Mouse (Mus musculus) lung, postnatal 0 days (tissue): ENCODE data around the gene Selenos. TPM values are rescaled to one million over a fixed set of nuclear protein-coding genes. Genes with fewer than 3 reads are reported as not detected.

Experiments used
- ATAC-seq: fragments of 200-750 bp; cut with Nextera tagmentation; 2 replicates; pipeline ENCODE4 v1.8.0; 2017; ENCODE audit warnings: moderate library complexity
- DNase-seq: peaks from one replicate; pipeline ENCODE4 v3.0.0-alpha.2; 2016; ENCODE audit warnings: low spot score
- H3K27ac ChIP-seq: fragments of 300-500 bp; sonication (generic); 2 replicates; pipeline ENCODE4 v1.5.1; 2014; ENCODE audit warnings: antibody characterized with exemption, mild to moderate bottlenecking, low read length, mixed read lengths
- H3K27me3 ChIP-seq: fragments of 300-500 bp; sonication (generic); replicated peaks from 2 replicates; pipeline ENCODE4 v1.6.1; 2014; ENCODE audit warnings: low read length, mixed read lengths; ENCODE audit not compliant: insufficient read depth
- H3K36me3 ChIP-seq: fragments of 300-500 bp; sonication (generic); 2 replicates; pipeline ENCODE4 v1.6.1; 2014; ENCODE audit warnings: low read length, mixed read lengths; ENCODE audit not compliant: insufficient read depth
- H3K4me1 ChIP-seq: fragments of 300-500 bp; sonication (generic); 2 replicates; pipeline ENCODE4 v1.6.1; 2014; ENCODE audit warnings: antibody characterized with exemption, low read depth, low read length, mixed read lengths; ENCODE audit not compliant: insufficient read depth
- H3K4me2 ChIP-seq: fragments of 300-500 bp; sonication (generic); replicated peaks from 2 replicates; pipeline ENCODE4 v1.6.1; 2014; ENCODE audit warnings: low read depth, mild to moderate bottlenecking, low read length, moderate library complexity, mixed read lengths
- H3K4me3 ChIP-seq: fragments of 300-500 bp; sonication (generic); 2 replicates; pipeline ENCODE4 v1.5.1; 2014; ENCODE audit warnings: low read depth, low read length
- H3K9ac ChIP-seq: fragments of 300-500 bp; sonication (generic); replicated peaks from 2 replicates; pipeline ENCODE4 v1.6.1; 2014; ENCODE audit warnings: low read depth, mild to moderate bottlenecking
- H3K9me3 ChIP-seq: fragments of 300-500 bp; sonication (generic); 2 replicates; pipeline ENCODE4 v1.6.1; 2016; ENCODE audit warnings: low read length, mixed read lengths
- CTCF ChIP-seq: IDR thresholded peaks from 2 replicates; pipeline ENCODE4 v1.5.1; 2016; ENCODE audit warnings: antibody characterized with exemption, mild to moderate bottlenecking
- EP300 ChIP-seq: IDR thresholded peaks from 2 replicates; pipeline ENCODE4 v1.6.1; 2016; ENCODE audit warnings: antibody characterized with exemption, mild to moderate bottlenecking, control low read depth
- WGBS: fragments of 180-500 bp; shearing (Covaris S2); extraction: QIAGEN DNeasy Blood & Tissue Kit; methylation state at CpG from one replicate; pipeline ENCODE4 v1.1.7; 2014; 5-methylcytosine and 5-hydroxymethylcytosine counted together
- polyA plus RNA-seq: library from polyadenylated mRNA; unstranded; fragments of >200 nt; fragmentation: Nextera tagmentation; extraction: Ambion mirVana; gene quantifications from 2 replicates; pipeline ENCODE4 v1.2.1, GENCODE M21; 2015

Selenos gene
- polyA plus RNA-seq, 1 experiment from 2014 or later = 167 TPM

DNA sequence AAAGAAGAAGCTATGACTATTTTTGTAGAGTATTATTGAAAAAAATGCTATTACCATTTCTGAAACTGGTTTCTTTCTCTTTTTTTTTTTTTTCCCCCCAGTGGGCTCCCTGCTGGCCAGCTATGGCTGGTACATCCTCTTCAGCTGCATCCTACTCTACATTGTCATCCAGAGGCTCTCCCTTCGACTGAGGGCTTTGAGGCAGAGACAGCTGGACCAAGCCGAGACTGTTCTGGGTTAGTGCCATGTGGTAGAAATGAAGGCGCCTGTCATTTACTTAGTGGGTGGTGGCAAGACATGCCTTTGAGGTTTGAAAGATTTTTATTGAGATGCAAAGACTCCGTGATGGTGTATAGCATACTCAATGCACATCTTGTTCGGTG is 773 bp downstream of the Selenos start:
- WGBS = 33% methylated on average over 5 of the region's 5 CpGs
- Histone ChIP-seq H3K36me3 (peaks cover 25% of the 10 kb centered on the region), H3K4me1 (peaks cover 7% of the 10 kb centered on the region), H3K4me2 (peak overlapping the region; percentile 88), H3K4me3 (peak overlapping the region; percentile 68), H3K27me3 (no peaks in the 10 kb centered on the region), H3K9me3 (no peaks in the 10 kb centered on the region), H3K27ac (peak overlapping the region; percentile 82), H3K9ac (peak overlapping the region; percentile 67)
- DNase-seq (peak; percentile 43), ATAC-seq (no peak)
- TF ChIP-seq EP300 (no peak), CTCF (peak; percentile 40)

DNA sequence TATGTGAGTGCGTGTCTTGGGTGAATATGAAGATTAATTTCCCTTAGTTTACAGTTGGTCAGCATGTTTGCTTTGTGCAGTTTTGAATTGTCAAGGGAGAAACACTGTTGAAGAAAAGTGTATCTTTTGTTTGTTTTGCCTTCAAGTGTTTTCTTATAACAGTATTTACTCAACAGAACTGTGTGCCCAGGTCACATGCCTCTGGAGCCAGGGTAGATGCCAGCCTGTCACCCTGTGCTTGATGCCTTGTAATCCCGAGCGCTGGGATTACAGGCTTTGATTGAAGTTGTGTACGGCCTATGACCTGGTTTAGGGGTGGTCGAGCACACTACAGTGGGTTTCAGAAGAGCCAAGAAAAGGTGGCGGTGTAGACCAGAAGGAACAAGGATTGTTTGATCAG is 4.3 kb downstream of the Selenos start:
- H3K9ac ChIP-seq = no peak overlapping the region
- H3K4me2 ChIP-seq = no peak overlapping the region
- H3K4me3 ChIP-seq = no peak overlapping the region
- no peak for TF ChIP-seq CTCF
- no peaks in the 10 kb centered on the region for H3K9me3 ChIP-seq
- no peak overlapping the region for H3K27ac ChIP-seq
- WGBS = 72% methylated on average over 6 of the region's 6 CpGs
- H3K27me3 ChIP-seq = no peaks in the 10 kb centered on the region
- peaks cover 47% of the 10 kb centered on the region; the same call in 1 of the 2 replicates for H3K36me3 ChIP-seq
- DNase-seq (peak; percentile 27), ATAC-seq (no peak)
- H3K4me1 ChIP-seq = peaks cover 6% of the 10 kb centered on the region

DNA sequence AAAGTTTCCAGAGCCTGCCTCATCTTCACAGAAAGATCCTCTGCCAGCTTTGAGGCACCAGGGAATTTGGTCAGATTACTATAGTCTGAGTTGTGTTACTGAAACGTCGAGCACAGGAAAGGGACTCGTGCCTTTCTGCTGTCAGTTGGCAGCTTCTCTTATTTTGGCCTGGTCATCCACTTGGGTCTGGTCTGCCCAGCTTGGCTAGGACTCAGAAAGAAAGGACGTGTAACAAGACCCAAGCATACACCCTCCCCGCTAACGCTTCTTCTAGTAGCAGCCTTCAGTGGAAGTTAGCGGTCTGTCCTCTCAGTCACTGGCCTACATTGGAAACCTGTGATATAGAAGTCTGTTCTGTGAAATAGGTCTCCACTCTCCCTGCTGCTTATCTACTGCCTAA is 5.1 kb downstream of the Selenos start:
- no peak for TF ChIP-seq CTCF
- TF ChIP-seq EP300 = no peak
- Histone ChIP-seq H3K4me1 (peaks cover 3% of the 10 kb centered on the region; the same call in 1 of the 2 replicates), H3K27ac (no peak overlapping the region), H3K4me2 (no peak overlapping the region), H3K36me3 (peaks cover 50% of the 10 kb centered on the region; the same call in 1 of the 2 replicates), H3K9me3 (no peaks in the 10 kb centered on the region), H3K27me3 (no peaks in the 10 kb centered on the region), H3K4me3 (no peak overlapping the region), H3K9ac (no peak overlapping the region)
- ATAC-seq (no peak), DNase-seq (no peak)
- WGBS = 64% methylated on average over 7 of the region's 7 CpGs

DNA sequence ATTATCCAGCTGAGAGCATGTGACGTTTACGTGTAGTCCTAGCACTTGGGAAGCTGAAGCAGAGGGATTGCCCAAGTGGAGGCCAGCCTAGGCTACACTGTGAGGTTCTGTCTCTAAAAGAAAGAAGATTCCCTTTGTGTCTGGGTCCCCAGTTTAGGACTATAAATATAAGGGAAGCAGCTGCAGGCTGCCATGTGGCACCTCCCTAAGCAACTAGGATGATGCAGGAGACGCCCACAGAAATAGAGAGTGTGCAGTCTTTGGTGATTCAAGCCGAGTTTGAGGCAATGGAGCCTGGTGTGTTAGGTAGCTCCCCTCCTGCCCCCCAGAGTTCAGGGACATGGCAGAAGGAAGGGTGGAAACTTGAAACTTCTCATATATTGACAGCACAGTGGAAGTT is 8.2 kb downstream of the Selenos start:
- H3K4me3 ChIP-seq = no peak overlapping the region
- H3K27me3 ChIP-seq = no peaks in the 10 kb centered on the region
- H3K9ac ChIP-seq = no peak overlapping the region
- TF ChIP-seq CTCF = no peak
- no peak for TF ChIP-seq EP300
- whole genome bisulfite sequencing = 83% methylated on average over 4 of the region's 4 CpGs
- no peak overlapping the region for H3K4me2 ChIP-seq
- no peaks in the 10 kb centered on the region for H3K4me1 ChIP-seq
- no peak for DNase-seq
- no peak for ATAC-seq
- H3K9me3 ChIP-seq = no peaks in the 10 kb centered on the region
- peaks cover 66% of the 10 kb centered on the region for H3K36me3 ChIP-seq
- H3K27ac ChIP-seq = no peak overlapping the region

DNA sequence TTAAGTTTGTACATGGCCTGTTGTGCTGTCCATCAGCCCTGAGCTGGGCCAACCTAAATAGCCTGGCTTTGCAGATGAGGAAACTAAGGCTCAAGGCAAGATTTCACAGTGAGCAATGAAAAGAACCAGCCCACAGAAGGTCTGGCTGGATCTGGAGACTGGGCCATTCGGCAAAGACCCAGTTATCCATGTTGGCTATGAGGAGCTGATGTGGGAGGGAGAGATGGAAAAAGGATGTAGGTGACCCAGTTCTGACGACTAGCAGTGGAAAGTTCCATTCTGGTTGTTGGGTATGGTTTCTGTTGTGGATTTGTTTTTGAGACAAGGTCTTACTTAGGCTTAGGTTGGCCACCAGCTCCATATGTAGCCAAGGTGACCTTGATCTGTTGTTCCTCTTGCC is 8.6 kb downstream of the Selenos start:
- WGBS = 91% methylated on average over 2 of the region's 2 CpGs
- Histone ChIP-seq H3K27ac (no peak overlapping the region), H3K9ac (no peak overlapping the region), H3K36me3 (peaks cover 66% of the 10 kb centered on the region), H3K4me2 (no peak overlapping the region), H3K4me1 (no peaks in the 10 kb centered on the region), H3K9me3 (no peaks in the 10 kb centered on the region), H3K27me3 (no peaks in the 10 kb centered on the region), H3K4me3 (no peak overlapping the region)
- ATAC-seq = no peak
- TF ChIP-seq EP300 (no peak), CTCF (no peak)
- DNase-seq = no peak

DNA sequence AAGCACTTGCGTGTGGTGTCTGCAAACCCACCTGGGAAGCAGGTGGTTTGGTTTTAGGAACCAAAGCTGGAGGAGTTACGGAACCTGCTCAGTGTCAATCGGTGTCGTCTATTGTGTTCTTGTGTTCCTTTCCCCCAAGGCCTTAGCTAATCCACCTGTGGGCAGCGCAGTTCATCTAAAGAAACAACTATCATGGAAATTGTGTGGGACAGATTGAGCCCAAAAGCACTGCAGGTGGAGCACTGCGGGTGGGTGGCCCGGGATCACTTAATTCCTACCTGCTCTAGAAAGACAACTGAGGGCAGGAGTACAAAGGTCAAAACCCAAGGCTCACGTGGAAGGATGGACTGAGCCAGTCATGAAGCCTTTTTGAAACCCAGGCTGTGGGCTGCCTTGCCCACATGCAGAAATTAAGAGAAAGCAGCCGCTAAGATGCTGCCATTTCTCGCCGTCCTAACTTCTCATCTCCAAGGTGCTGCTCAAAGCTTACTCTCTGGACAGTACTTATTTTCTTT is 11.3 kb downstream of the Selenos start:
- DNase-seq (no peak), ATAC-seq (no peak)
- H3K4me3 ChIP-seq = no peak overlapping the region
- no peaks in the 10 kb centered on the region for H3K27me3 ChIP-seq
- peaks cover 41% of the 10 kb centered on the region for H3K36me3 ChIP-seq
- no peaks in the 10 kb centered on the region for H3K9me3 ChIP-seq
- H3K4me2 ChIP-seq = no peak overlapping the region
- no peak overlapping the region for H3K9ac ChIP-seq
- WGBS = 90% methylated on average over 11 of the region's 11 CpGs
- H3K27ac ChIP-seq = no peak overlapping the region
- no peaks in the 10 kb centered on the region for H3K4me1 ChIP-seq
- TF ChIP-seq CTCF (no peak), EP300 (no peak)

DNA sequence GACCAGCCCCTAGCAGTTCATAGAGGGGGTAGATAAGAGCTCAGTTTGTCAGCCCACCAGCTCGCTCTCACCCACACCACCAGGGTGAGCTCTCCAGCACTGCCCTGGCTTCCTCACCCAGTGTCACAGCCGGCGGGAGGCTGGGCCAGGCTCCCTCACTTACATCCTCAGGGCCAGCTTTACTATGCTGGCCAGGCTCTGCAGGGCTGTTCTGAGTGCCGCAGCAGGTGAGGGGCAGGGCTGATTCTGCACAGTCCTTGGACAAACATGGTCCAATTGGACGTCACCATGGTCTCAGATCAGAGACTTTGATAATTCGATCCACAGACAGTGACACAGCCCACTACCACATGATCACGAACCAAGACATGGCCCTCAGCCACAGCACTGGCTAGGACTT is 12.1 kb downstream of the Selenos start:
- Histone ChIP-seq H3K4me2 (no peak overlapping the region), H3K9me3 (no peaks in the 10 kb centered on the region), H3K27me3 (no peaks in the 10 kb centered on the region), H3K27ac (no peak overlapping the region), H3K36me3 (peaks cover 38% of the 10 kb centered on the region), H3K4me3 (no peak overlapping the region), H3K4me1 (no peaks in the 10 kb centered on the region), H3K9ac (no peak overlapping the region)
- no peak for TF ChIP-seq EP300
- no peak for TF ChIP-seq CTCF
- ATAC-seq (no peak), DNase-seq (no peak)
- 73% methylated on average over 7 of the region's 7 CpGs for WGBS
